Mouse (Mus musculus) midbrain, embryonic 16.5 days (tissue): ENCODE data around the gene Gm6482. TPM values are rescaled to one million over a fixed set of nuclear protein-coding genes. Genes with fewer than 3 reads are reported as not detected.
"Not testable (repeated sequence)": the region's sequence is repeated elsewhere in the genome, so short reads cannot be mapped to it uniquely, and the experiment has no call there.

Source experiments
- ATAC-seq: fragments of 200-750 bp; cut with Nextera tagmentation; 2 replicates; pipeline ENCODE4 v1.8.0; 2017; ENCODE audit warnings: moderate TSS enrichment
- H3K27ac ChIP-seq: fragments of 300-500 bp; sonication (generic); 2 replicates; pipeline ENCODE4 v1.5.1; 2014; ENCODE audit warnings: mild to moderate bottlenecking, low read length, mixed read lengths
- H3K27me3 ChIP-seq: fragments of 300-500 bp; sonication (generic); 2 replicates; pipeline ENCODE4 v1.6.1; 2014; ENCODE audit warnings: low read depth, low read length, mixed read lengths; ENCODE audit not compliant: control insufficient read depth, insufficient read depth
- H3K36me3 ChIP-seq: fragments of 300-500 bp; sonication (generic); 2 replicates; pipeline ENCODE4 v1.6.1; 2014; ENCODE audit warnings: mild to moderate bottlenecking, low read length, moderate library complexity, mixed read lengths; ENCODE audit not compliant: control insufficient read depth, insufficient read depth
- H3K4me1 ChIP-seq: fragments of 300-500 bp; sonication (generic); 2 replicates; pipeline ENCODE4 v1.6.1; 2014; ENCODE audit warnings: mild to moderate bottlenecking, low read length, mixed read lengths; ENCODE audit not compliant: control insufficient read depth, insufficient read depth
- H3K4me2 ChIP-seq: fragments of 300-500 bp; sonication (generic); 2 replicates; pipeline ENCODE4 v1.6.1; 2014; ENCODE audit warnings: mild to moderate bottlenecking, low read length, mixed read lengths
- H3K4me3 ChIP-seq: fragments of 300-500 bp; sonication (generic); 2 replicates; pipeline ENCODE4 v1.5.1; 2014; ENCODE audit warnings: low read depth, mild to moderate bottlenecking, low read length, moderate library complexity, mixed read lengths
- H3K9ac ChIP-seq: fragments of 300-500 bp; sonication (generic); 2 replicates; pipeline ENCODE4 v1.6.1; 2014; ENCODE audit warnings: low read depth, low read length, mixed read lengths
- H3K9me3 ChIP-seq: fragments of 300-500 bp; sonication (generic); replicated peaks from 2 replicates; pipeline ENCODE4 v1.6.1; 2014; ENCODE audit warnings: mild to moderate bottlenecking, low read length, mixed read lengths; ENCODE audit not compliant: control insufficient read depth, poor library complexity, severe bottlenecking
- WGBS: fragments of 180-500 bp; shearing (Covaris S2); extraction: QIAGEN DNeasy Blood & Tissue Kit; methylation state at CpG from one replicate; pipeline ENCODE4 v1.1.7; 2014; 5-methylcytosine and 5-hydroxymethylcytosine counted together
- polyA plus RNA-seq: library from polyadenylated mRNA; unstranded; fragments of >200 nt; fragmentation: Nextera tagmentation; extraction: Ambion mirVana; gene quantifications from 2 replicates; pipeline ENCODE4 v1.2.1, GENCODE M21; 2015

Gene Gm6482
- polyA plus RNA-seq: not detected in 2 replicates

GRCm38 (mm10) chr14:41408181-41408580 is at the start of gene Gm6482:
TSS of gene Gm6482 (minus strand) at chr14:41408281.
- no CpG with 5 or more reads among the region's 2 CpGs for WGBS
- not testable (repeated sequence) for H3K27me3 ChIP-seq, H3K4me1 ChIP-seq, H3K4me2 ChIP-seq, H3K4me3 ChIP-seq, H3K36me3 ChIP-seq, ATAC-seq, H3K9me3 ChIP-seq, H3K9ac ChIP-seq, H3K27ac ChIP-seq

GRCm38 (mm10) chr14:41453418-41453817 is 45.3 kb upstream of the Gm6482 start, which contains the start of gene Gm7954:
TSS of gene Gm7954 (minus strand) at chr14:41453518.
- not testable (repeated sequence) for H3K9me3 ChIP-seq, H3K9ac ChIP-seq, H3K27me3 ChIP-seq, H3K4me3 ChIP-seq, H3K4me1 ChIP-seq, H3K27ac ChIP-seq, H3K4me2 ChIP-seq, H3K36me3 ChIP-seq, ATAC-seq
- WGBS: no CpG with 5 or more reads among the region's 2 CpGs

GRCm38 (mm10) chr14:41425393-41426075 is 17.5 kb upstream of the Gm6482 start:
- H3K27me3 ChIP-seq, H3K27ac ChIP-seq, H3K4me1 ChIP-seq, H3K9me3 ChIP-seq, H3K4me3 ChIP-seq, H3K36me3 ChIP-seq, H3K9ac ChIP-seq, ATAC-seq: not testable (repeated sequence)
- 9% methylated on average over 10 of the region's 16 CpGs for WGBS
- H3K4me2 ChIP-seq: peak overlapping the region; percentile 32

- not testable (repeated sequence) for H3K9ac ChIP-seq, H3K27me3 ChIP-seq, H3K36me3 ChIP-seq, H3K9me3 ChIP-seq, ATAC-seq, H3K27ac ChIP-seq, H3K4me1 ChIP-seq, H3K4me3 ChIP-seq
- peak overlapping the region; percentile 32 for H3K4me2 ChIP-seq
- 9% methylated on average over 14 of the region's 14 CpGs for WGBS
Observed at GRCm38 (mm10) chr14:41424694-41425093, 16.6 kb upstream of the Gm6482 start.

GRCm38 (mm10) chr14:41386279-41386678 is 21.8 kb downstream of the Gm6482 start, which contains the start of gene Gm7945:
TSS of gene Gm7945 (minus strand) at chr14:41386379.
- H3K9ac ChIP-seq, H3K4me2 ChIP-seq, H3K9me3 ChIP-seq, H3K27ac ChIP-seq, H3K36me3 ChIP-seq, H3K4me1 ChIP-seq, ATAC-seq, H3K27me3 ChIP-seq, H3K4me3 ChIP-seq: not testable (repeated sequence)
- no CpG with 5 or more reads among the region's 3 CpGs for WGBS

Other genes with a start within 250 kb of the Gm6482 start
- not detected in 2 replicates for gene Sftpd, start 223.1 kb downstream of the Gm6482 start, polyA plus RNA-seq
- gene Gm2832, start 129.5 kb downstream of the Gm6482 start, polyA plus RNA-seq: 0.24 and 0.40 TPM in 2 replicates
- not detected in 2 replicates for gene Gm5798, start 59.7 kb downstream of the Gm6482 start, polyA plus RNA-seq
- gene Gm7945, start 21.9 kb downstream of the Gm6482 start, polyA plus RNA-seq: not detected in 2 replicates
- gene Gm7954, start 45.2 kb upstream of the Gm6482 start, polyA plus RNA-seq: not detected in 2 replicates
- gene Gm3486, start 81.2 kb upstream of the Gm6482 start, polyA plus RNA-seq: 0.29 TPM in 1 of 2 replicates, not detected in the other
- gene Gm7970, start 147.3 kb upstream of the Gm6482 start, polyA plus RNA-seq: not detected in 2 replicates
- not detected in 2 replicates for gene 1700049E17Rik2, start 164.9 kb upstream of the Gm6482 start, polyA plus RNA-seq
- gene Gm3072, start 216.3 kb upstream of the Gm6482 start, polyA plus RNA-seq: not detected in 2 replicates
- not detected in 2 replicates for gene Gm3676, start 238.2 kb upstream of the Gm6482 start, polyA plus RNA-seq